Mouse (Mus musculus) kidney, adult 18-20 months (tissue): Measurements from ENCODE around the gene Folr1.

Experiments used
- DNase-seq: peaks from one replicate; pipeline ENCODE4 v3.0.0; 2021

Gene Folr1

GRCm38 (mm10) chr7:101870629-101871028 is at the start of gene Folr1:
TSS of gene Folr1 (minus strand) at chr7:101870788.
- peak; percentile 72 for DNase-seq

DNA sequence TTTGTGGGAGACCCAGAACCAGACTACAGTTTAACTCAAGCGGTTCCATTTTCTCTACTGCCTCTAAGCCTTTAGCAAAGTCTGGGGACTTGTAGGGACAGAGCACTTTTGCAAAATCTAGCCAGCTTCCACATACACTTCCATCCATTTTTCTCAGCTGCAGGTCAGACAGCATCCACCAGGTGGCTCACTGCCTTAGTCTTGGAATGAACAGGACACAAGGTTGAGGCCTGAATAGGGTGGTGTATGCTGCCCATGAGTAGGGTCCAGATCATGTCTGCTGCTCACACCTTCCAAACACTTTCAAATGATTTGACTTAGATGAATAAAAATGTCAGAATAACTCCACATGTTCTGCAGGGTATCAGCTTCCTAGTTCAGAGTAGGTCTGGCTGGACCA is 47.5 kb upstream of the Folr1 start:
- peak; percentile 81 for DNase-seq

GRCm38 (mm10) chr7:101911982-101912381 is 41.4 kb upstream of the Folr1 start:
- no peak for DNase-seq

GRCm38 (mm10) chr7:101910138-101910537 is 39.5 kb upstream of the Folr1 start:
- peak; percentile 20 for DNase-seq

- DNase-seq, result peak; percentile 32
Measured at GRCm38 (mm10) chr7:101908367-101908766, 37.8 kb upstream of the Folr1 start.

GRCm38 (mm10) chr7:101906696-101907095 is 36.1 kb upstream of the Folr1 start:
- peak; percentile 16 for DNase-seq

DNA sequence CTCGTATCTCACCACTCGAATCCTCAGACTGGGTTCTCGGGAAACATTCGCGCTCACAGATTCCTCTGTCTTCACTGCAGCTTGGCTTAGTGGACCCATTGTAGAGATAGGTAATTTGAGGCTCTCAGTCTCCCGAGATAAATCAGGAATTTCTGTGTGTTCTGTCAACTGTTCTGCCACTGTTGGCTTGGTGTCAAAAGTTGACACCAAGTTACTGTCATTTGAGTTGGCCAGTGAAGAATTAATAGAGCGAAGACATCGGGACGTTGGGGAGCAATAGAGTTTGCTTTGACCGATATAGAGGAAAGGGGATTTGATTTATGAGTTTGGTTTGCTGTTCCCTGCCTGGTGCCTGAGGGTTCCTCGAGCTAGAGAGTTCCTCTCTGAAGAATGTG is 35.7 kb upstream of the Folr1 start, which contains the start of gene Tomt:
Tomt (minus strand) TSS at position 73 of the 395 bp plus-strand sequence.
- no peak for DNase-seq

- peak; percentile 100 for DNase-seq
Measured at GRCm38 (mm10) chr7:101905561-101906286, 35.1 kb upstream of the Folr1 start, which contains the start of gene Lamtor1. TSS of gene Lamtor1 (plus strand) at chr7:101905904.

DNA sequence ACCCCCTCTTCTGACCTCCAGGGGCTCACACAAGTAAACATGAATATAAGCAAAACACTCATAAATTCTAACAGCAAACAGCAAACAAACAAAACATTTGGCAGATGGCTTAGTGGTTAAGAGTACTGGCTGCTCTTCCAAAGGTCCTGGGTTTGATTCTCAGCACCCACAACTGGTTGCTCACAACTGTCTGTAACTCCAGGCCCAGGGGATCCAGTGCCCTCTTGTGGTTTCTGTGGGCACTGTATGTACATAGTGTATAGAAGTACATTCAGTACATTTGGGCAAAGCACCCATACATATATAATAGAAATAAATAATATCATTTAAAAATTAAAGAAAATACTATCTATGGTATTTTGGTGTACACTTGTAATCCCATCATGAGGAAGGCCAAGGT is 32.3 kb upstream of the Folr1 start:
- DNase-seq, result no peak

- no peak for DNase-seq
Measured at GRCm38 (mm10) chr7:101901969-101902368, 31.4 kb upstream of the Folr1 start.

GRCm38 (mm10) chr7:101900331-101901097 is 29.9 kb upstream of the Folr1 start:
- no peak for DNase-seq

DNA sequence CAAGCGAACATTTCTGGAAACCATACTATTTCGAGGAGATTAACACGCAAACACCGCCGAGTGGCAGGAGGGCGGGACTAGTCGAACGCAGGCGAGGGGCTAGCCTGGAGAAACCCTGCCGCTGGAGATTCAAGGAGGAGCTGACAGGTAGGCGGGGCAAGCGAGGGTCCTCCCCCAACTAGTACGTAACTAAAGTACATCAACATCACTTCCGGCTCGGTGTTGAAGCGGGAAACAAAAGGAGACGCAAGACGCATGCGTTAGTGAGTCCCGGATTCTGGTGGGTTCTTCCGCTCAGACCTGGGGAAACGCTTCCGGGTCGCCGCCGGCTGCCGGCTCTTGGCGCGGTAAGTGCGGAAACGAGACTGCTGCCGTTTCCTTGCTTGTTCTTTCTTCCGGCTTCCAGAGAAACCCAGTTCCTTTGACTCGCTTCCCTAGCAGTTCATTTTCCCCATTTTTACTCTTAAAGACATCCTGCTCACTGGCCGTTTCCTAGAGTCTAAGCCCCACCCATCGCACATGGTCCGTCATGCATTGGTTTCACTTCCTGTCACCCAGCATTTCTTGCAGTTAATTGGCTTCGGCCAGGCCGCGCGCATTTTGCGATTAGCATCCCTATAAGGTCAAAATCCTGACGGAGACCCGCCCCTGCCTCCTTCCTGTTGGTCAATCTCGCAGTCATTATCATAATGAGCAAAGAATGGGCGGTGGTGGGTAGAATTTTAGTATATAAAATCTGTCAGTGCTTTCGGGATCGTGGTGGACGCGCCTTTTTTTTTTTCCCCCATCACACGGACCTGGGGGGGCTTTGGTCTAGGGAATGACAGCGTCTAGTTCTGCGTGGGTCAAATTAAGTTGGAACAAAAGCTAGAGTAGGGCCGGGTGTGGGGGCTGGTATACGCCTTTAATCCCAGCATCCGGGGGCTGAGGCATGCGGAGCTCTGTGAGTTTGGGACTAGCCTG is 25.8 kb upstream of the Folr1 start:
- DNase-seq, result peak; percentile 96

- DNase-seq, result no peak
Measured at GRCm38 (mm10) chr7:101895695-101896094, 25.1 kb upstream of the Folr1 start.

DNA sequence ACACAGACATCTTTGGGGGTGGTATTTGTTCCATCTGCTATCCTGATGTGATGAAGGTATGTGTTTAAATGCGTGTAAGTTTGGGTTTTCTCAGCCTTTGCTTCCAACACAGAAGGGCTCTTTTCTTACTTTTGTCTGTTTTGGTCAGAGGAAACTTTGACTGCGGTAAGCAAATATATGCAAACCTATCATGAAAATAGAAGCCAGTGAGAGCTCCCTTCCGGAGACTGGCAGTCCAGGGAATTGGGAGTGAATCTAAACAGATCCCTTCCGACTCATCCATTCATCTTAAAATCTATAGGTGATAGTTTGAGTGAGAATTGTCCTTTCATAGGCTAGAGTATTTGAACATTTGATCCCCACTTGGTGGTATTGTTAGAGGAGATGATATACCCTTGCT is 17.9 kb upstream of the Folr1 start:
- DNase-seq, result no peak

- DNase-seq, result no peak
Measured at GRCm38 (mm10) chr7:101886274-101886673, 15.7 kb upstream of the Folr1 start.

DNA sequence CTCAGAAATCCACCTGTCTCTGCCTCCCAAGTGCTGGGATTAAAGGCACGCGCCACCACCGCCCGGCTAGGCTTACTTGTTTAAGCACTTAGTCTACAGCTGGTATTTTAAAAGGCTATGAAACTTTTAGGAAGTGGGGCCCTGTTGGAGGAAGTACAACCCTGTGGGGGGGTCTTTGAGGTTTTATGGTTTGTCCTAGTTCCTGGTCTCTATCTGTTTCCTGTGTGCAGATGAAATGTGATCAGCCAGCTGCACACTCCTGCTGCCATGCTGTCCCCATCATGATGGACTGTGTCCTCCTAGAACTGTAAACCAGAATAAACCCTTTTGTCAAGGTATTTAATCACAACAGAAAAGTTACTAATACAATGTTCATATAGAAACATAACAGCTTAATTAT is 13.6 kb upstream of the Folr1 start:
- DNase-seq, result no peak

- DNase-seq, result no peak
Measured at GRCm38 (mm10) chr7:101882413-101883154, 12.0 kb upstream of the Folr1 start.

GRCm38 (mm10) chr7:101880855-101881254 is 10.3 kb upstream of the Folr1 start:
- no peak for DNase-seq

GRCm38 (mm10) chr7:101875978-101876377 is 5.4 kb upstream of the Folr1 start:
- no peak for DNase-seq

DNA sequence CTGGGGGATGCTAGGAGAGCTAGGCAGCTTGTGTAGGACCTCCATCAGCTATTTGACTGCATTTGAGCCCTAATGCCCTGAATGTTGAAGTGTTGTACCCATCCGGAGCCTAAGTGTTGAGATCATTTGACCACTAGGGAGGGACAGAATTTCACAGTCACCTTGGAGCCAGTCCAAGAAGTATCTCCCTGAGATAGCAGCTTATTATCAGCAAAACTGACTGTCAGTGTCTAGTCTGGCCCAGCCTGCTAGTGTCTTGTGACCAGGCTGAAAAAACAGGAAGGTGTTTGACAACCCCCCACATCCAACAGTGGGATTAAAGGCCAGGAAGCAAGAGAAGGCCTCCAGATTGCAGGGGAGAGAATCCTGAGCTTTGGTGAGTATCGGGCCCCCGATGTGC is 708 bp upstream of the Folr1 start:
- DNase-seq, result peak; percentile 34

DNA sequence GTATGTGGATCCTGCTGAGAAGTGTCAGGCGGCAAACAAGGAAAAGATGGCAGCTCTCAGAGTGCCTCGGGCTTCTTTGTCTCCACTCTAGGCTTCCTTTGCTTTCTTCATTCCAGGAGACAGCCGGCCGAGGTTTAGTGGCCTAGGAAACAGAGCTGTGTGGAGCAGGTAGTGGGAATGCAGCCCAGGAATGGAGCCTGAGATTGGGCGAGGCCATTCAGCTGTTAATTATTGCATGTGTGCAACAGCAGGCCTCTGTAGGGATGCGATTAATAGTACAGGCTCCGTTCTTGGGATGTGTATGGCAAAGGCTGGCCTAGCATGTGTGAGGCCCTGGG is 1.5 kb downstream of the Folr1 start:
- DNase-seq, result peak; percentile 41
